Mouse (Mus musculus) kidney, postnatal 14 days (tissue): Measurements from ENCODE around the gene Wrb.
A peak's percentile ranks its signal among the peaks of the same experiment; 100 is the strongest.
"Not testable (repeated sequence)": the region's sequence is repeated elsewhere in the genome, so short reads cannot be mapped to it uniquely, and the experiment has no call there.

Experiments
- DNase-seq: peaks from one replicate; pipeline ENCODE4 v3.0.0; 2022; ENCODE audit warnings: mixed read lengths

The Wrb gene

DNA sequence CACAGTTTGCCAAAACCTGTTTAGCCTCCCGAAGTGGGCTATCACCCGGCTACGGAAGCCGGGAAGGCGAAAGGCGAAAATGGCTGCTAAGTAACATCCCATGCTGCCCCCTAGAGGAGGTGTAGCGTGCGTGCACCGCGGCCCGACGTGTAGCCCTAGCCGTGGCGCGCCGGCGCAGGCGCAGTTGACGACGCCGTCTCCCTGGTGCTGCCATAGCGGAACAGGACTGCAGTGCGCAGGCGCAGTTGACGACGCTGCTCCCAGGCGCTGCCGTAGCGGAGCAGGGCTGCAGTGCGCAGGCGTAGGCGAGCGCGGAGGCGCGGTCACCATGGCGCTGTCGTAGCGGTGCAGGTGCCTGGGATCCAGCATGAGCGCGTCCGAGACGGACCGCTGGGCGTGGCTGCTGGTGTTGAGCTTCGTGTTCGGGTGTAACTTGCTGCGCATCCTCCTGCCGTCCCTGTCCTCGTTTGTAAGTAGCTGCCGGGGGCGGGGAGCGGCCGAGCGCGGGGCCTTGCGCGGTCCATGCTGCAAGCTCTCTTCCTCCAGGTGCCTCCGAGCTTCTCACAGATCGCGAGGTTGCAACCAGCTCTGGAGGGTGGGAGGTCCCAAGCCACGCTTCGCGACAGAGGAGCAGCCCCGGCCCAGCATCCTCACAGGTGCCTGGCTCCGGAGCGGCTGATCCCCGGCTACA lies at the start of gene Wrb:
Wrb (plus strand) TSS at position 298 of the 691 bp plus-strand sequence.
- peak; percentile 100 for DNase-seq

DNA sequence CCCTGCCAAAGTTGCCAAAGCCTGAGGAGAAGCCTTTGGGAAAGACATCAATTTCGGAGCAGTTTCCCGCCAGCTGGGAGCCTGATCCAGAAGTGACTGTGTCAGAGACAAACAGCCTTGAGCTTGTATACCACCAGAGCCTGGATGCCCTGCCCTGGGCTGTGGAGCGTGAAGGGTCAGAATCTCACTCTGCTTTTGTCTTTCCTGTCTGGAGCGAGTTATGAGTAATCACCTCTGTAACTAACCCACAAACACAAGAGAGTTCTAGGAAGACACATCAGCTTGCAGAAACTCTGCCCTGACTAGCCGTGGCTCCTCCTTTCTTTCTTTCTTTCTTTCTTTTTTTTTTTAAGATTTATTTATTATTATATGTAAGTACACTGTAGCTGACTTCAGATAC lies 49.2 kb upstream of the Wrb start:
- DNase-seq: no peak

DNA sequence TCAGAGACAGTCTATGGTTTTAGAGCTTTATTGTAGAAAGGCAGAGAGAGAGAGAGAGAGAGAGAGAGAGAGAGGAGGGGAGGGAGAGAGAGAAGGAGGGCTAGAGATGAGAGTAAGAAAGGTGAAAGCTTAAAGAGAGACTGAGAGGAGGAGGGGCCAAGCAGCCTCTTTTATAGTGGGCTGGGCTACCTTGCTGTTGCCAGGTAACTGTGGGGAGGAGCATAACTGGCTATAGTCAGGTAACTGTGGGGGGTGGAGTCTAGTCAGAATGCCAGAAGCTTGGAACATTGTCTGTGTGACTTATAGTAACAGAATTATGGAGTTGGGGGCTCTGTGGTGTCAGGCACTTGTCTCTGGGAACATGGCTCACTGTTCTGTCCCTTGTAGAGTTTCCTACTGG lies 47.4 kb upstream of the Wrb start:
- DNase-seq: not testable (repeated sequence)

DNA sequence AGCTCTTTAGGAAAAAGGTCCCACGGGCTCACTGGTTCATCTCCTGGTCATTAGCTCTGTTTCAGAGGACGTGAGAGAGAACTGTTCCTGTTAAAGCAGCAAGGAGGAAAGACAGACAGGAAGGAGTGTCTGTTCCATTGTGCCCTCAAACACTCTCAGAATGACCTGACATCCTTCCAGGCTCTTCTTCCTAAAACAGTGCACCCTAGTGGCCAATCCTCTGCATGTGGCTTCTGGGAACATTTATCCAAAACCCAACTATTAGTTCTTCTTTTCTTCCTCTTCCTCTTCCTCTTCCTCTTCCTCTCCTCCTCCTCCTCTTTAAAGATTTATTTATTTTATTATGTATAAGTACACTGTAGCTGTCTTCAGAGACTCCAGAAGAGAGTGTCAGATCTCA lies 42.2 kb upstream of the Wrb start:
- DNase-seq: peak; percentile 28

DNA sequence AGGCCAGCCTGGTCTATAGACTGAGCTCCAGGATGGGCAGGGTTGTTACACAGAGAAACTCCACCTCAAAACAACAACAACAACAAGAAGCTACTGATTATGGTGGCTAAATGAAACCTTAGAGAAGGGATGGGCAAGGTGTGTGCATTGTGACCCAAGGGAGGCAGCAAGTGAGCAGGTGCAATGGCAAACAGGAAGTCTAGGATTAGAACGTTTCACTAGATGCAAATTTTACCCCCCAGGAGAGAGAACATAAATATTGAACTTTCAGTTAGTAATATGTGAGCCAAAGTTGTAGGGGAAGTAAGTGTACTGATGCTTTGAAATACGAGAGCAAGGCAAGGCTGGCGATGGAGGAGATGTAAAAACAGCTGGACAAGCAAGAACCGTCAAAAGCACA lies 35.5 kb upstream of the Wrb start:
- no peak for DNase-seq

DNA sequence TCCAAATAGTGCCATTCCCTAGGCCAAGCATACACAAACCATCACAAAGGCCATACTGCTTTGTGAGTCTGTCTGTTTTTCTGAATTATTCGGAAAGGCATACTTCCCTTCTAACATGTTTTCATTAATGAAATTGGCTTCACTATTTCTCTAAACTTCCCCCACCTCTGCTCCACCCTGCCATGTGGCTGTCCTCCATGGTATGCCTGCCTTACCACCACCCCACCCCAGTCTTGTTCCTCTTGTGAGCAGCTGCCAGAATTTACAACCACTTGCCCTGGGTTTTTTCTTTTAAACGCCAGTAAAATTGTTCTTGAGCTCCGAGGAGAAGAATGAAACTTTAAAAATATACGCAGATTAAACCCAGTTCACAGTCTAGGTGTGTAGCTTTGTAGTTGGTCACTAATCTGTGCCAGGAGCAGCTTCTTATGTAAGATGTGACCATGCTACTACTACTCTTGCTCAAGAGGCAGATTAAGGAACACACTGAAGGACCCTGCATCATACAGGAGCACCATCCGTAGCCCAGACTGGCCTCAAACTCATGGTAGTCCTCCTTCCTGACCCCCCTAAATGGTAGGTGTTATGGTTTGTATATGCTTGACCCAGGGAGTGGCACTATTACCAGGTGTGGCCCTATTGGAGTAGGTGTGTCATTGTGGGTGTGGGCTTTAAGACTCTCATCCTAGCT lies 34.4 kb upstream of the Wrb start:
- DNase-seq: no peak

DNA sequence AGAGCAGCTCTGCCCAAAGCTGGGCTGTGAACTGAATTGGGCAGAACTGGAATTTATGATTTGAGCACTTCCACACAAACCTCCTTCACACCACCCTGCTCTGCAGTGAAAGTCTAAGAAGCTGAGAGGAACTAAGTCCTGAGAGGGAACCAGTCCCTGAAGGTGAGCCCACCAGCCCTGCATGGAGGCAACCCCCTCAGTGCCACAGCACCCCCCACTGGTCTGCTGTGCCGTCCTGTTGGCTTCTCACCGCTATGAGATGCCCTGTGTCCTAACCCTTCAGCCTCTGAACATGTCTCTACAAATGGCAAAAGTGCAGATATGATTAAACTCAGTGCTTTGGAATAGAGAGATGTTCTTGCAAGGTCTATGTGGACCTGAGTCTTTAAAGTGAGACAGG lies 32.4 kb upstream of the Wrb start:
- DNase-seq: no peak

DNA sequence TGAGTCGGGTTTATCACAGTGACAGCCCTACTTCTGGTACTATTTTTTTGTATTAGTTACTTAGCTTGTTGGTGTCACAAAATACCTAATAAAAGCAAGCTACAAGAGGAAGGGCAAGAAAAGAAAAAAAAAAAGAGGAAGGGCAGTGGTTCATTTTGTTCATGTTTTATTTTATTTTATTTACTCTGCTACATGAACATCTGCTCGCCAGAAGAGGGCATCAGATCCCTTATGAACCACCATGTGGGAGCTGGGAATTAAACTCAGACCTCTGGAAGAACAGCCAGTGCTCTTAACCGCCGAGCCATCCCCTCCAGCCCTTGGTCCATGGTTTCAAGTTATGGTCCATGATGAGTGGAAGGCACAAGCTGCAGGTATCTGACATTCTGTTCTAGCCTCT lies 30.5 kb upstream of the Wrb start:
- DNase-seq: no peak

DNA sequence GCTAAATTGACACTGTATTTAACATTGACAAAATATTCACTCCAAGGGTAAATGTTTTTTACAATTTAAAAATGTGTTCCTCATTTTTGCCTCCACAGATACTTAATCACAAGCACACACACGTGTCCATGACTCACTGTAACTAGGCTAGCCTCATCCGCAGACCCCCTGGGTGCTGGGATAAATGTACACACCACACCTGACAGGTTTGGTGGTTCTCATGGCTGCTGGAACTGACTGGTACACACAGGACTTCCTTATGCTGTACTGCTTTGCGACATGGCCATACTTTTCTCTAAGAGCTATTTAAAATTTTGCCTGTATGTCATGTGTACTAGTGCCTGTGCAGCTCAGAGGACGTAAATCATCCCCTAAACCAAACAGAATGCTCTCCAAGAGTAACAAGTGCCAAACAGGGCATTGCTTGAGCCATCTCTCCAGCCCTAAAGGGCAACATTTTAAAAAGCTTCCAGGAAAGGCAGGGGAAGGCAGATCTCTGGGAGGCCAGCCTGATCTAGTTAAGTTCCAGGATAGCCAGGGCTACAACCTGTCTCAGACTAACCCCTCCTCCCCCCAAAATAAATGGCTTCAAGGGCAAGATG lies 25.1 kb upstream of the Wrb start:
- DNase-seq: no peak

DNA sequence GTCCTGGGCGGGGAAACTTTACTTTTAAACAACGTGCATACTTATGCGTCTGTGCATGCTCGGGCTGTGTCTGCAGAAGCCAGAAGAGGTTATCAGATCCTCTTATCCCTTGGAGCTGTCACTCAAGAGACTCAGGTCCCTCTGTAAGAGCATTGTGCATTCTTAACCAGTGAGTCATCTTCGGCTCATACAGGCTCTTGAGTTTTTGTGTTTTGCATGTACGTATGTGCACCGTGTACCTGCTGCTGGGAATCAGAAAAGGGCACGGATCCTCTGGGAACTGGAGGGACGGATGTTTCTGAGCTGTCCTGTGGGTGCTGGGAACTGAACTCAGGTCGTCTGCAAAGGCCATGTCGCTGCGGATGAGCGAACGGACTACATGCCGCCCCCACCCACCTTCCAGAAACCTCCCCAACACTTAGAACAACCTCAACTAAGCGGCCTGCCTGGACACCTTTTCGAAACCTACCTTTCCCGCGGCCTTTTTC lies 18.5 kb upstream of the Wrb start:
- peak; percentile 11 for DNase-seq

DNA sequence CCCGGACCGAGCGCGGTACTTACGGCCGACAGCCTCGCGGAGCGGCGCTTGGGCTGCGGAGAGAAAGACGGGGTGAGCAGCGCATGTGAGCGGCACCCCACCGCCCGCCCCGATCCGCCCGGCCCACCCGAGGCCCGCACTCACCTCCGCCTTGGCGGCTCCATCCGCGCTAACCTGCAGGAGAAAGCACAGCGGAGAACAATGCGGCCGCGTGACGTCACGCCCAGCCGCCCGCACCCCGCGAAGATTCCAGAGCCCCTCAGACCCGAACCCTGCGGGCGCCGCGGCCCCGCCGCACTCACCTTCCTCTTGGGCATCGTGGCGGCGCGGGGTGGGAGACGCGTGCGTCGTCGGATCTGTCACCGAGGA lies 17.9 kb upstream of the Wrb start:
- no peak for DNase-seq

DNA sequence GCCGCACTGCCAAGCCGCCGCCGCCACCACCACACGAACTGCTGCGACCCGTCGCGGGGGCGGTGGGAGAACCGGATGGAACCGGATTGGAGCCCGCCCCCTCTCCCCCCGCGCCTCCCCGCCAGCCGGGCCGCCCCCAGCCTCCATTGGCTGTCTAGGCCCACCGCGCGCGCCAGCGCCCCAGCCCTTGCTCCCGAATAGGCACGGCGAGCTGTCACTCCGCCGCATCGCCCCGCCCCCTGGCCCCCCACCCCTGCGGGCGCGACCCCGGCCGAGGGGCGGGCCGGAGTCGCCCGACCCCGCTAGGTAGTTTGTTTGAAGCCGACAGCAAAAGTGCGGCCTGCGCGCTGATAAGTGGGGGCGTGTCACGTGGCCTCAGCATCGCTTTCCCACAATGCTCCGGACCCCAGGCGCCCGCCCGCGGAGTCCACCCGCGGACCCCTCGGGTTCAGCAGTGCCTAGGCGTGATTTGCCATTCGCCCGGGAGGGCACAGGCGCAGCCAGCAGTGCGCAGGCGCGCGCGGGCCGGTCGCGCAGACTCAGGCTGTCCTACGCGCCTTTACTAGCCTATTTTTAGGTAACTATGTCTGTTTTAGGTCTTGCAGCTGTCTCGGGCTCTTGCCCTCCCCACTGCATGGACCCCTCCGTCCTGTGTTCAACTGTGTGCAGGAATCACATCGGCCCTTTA lies 17.4 kb upstream of the Wrb start, which contains the start of gene Hmgn1:
Hmgn1 (minus strand) TSS at position 73 of the 688 bp plus-strand sequence.
- peak; percentile 99 for DNase-seq

DNA sequence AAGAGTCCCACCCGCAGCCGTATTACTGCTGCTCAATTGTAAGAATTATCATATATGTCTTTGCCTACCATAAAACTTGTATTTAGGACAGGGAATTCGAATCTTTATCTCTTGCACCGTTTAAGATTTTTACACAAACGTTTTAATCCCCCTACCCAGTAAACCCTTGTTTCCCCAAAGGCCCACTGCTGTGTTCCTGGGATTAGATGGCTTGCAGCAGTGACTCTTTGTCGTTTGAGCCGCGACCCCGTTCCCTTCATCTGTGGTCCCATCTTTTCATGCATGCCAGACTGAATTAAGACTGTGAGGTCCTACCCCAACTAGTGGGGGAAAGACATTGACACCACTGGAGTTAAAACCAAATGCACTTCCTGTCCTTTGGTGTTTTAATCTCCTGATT lies 16.7 kb upstream of the Wrb start:
- no peak for DNase-seq

DNA sequence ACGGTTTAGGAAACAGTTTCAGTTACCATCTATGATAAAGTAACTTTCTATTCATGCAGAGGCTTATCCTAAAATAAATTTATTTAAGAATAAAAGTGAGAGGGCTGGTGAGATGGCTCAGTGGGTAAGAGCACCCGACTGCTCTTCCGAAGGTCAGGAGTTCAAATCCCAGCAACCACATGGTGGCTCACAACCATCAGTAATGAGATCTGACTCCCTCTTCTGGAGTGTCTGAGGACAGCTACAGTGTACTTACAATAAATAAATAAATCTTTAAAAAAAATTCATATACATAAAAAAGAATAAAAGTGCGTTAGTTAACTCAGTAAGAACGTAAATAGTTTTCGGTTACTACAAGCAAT lies 478 bp upstream of the Wrb start:
- not testable (repeated sequence) for DNase-seq

DNA sequence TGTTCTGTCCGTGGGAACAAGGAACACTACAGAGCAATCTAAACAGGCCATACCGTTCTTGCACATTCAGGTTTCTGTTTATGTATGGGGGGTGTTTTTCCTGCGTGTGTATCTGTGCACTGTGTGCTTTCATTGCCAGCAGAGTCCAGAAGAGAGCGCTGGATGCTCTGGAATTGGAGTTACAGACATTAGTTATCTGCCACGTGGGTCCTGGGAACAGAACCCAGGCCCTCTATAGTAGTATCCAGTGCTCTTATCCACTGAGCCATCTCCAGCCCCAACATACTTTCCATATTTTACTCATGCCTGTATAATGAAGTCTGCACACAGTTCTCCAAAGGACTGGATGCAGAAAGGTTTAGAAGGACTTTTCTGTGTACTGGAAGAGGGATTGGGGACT lies 607 bp downstream of the Wrb start:
- DNase-seq: no peak

DNA sequence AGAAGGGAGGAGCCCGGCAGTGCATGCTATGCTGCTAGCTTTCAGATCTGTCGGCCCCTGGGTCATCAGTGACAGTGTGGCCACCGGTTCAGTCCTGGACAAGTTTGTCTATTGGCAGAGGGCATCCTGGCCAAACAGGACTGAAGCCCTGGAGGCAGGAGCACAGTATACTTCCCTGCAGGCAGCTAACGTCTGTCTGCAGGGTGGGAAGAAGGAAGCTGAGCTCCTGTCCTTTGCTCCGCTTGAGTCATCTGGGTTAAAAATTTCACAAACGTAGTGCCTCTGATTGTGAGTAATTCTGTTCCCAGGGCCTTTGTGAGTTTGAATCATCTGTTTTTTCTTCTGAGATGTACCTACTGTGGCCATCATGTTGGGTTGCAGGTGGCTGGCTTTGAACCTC lies 3.6 kb downstream of the Wrb start:
- DNase-seq: no peak

DNA sequence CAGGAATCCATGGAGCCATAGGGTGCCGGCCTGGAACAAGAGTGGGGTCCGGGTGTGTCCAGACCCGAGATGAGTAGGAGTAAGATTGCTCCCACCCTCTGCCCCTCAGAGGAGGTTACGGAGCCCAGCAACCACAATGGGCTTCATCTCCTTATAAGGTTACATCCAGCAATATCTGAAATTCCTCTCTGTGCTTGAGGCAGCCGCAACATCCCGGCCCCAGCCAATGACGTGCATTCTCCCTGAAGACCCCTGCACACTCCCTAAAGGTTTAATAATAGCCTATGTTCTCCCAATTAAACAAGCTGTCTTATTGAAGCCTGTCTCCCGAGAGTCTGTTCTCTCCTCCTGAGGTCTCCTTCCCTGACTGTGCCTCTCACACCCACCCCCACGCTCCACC lies 4.1 kb downstream of the Wrb start:
- no peak for DNase-seq

DNA sequence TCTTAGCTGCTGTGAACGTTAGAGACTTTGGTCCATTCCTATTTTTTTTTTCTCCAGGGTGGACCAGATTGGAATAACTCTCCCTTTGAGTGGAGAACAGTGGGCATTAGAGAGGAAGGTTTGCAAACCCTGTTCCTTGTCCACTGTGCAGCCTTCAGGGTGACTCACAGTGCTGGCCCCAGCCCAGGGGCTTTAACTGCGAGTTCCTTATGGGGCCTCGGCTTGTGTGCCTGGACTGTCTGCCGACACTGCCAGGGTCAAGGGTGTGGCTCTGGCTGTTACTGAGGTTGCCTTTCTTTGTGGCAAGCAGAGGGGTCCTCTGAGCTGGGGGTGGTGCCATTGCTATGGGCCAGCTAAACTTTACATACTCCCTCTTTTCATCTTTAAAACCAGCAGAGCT lies 5.8 kb downstream of the Wrb start:
- no peak for DNase-seq

DNA sequence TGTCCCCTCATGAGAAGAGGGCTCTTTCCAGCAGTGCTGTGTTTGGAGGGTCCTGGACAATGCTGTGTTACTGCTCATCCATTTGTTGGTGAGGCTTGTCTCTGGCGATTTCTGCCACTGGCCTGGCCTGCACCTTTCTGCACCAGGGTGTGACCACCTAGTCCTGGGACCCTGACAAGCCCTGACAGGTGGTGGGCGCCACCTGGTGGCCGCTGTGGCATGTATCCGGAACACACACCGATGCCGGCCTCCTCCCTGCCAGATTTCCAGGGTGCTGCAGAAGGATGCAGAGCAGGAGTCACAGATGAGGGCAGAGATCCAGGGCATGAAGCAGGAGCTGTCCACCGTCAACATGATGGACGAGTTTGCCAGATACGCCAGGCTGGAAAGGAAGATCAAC lies 6.3 kb downstream of the Wrb start:
- peak; percentile 82 for DNase-seq

DNA sequence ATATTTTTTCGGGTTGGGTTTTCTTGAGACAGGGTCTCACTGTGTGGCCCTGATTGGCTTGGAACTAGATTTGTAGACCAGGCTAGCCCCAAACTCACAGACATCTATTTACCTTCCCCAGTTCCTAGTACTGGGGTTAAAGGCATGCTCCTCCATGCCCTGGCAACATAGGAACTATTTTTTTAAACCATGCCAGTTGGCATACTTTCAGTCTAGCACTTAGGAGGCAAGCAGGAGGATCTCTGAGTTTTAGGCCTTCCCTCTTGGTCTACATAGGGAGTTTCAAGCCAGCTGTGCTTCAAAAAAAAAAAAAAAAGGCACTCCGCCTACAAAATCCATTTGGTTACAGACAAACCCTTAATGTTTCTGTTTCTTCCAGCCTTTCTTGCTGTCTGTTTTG lies 9.3 kb downstream of the Wrb start:
- DNase-seq: no peak

DNA sequence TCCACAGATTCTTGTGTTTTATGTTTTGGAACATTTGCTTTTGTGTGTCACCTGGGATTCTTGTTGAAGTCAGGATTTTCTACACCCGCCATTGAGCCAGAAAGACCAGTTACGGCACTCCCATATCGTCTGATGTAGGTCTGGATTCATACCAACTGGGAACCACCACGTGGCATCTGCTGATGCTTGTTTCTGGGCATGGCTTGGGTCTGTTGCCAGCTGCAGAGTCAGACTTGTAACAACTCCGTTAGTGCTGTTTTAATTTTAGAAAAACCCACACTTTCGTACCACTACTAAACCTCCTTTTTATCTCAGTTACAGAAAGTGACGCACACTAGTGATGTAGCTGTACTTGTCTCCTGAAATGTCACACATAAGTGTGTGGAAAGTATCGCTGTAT lies 10.8 kb downstream of the Wrb start:
- no peak for DNase-seq

DNA sequence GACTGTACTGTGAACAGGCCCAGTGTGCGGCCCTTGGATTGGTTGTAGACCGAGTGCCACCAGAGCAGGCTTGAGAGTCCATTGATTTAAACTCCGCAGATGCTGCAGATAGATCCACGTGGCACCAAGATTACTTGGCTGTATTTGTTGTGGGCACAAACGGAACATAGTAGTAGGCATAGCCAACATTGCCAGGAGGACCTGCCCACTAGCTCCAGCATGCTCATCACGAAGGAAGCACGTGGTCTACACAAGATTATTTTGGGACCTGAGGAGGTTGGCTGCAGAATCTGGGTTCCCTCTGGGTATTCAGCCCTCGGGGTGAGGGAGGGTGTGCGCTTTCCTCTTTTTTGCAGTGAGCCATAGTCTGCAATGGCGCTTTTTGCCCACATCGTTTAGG lies 12.0 kb downstream of the Wrb start:
- no peak for DNase-seq

DNA sequence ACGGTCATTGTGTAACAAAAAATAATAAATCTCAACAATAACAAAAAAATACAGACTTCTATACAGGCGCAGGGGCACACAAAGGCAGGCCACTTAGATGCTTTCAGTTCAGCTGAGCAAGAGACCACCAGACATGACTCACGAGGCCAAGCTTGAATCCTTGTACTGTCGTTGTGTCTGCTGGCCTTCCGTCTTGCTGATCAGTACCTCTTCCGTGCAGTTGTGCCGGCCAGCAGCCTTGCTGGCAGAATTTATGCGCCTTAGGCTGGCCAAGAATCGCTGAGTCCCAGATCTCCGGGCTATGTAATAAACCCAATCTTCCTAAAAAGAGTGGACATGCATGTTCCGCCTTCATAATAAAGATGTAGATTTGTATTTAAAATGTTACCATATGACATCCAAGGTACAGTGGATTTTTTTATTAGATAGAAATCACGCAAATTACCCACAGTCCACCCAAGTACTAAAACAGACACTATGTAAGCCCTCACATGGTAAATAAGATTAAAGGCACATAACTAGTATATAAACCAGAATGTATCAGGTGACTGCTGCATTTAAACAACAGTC lies 13.4 kb downstream of the Wrb start:
- no peak for DNase-seq
